Mouse (Mus musculus): ENCODE data around the gene Nell1. TPM values are rescaled to one million over a fixed set of nuclear protein-coding genes. Genes with fewer than 3 reads are reported as not detected.

Nell1 gene
- polyA plus RNA-seq, 1 experiment from 2014 or later = 0.14 TPM

GRCm38 (mm10) chr7:50467742-50468141 lies 493.1 kb downstream of the Nell1 start:
- Histone ChIP-seq H3K4me1 (replicated peaks) (no peaks in the 10 kb centered on the region), H3K4me3 (replicated peaks) (no peak overlapping the region), H3K27ac (replicated peaks) (no peak overlapping the region), H3K36me3 (replicated peaks) (no peaks in the 10 kb centered on the region), H3K9ac (no peak overlapping the region), H3K27me3 (no peaks in the 10 kb centered on the region), H3K9me3 (replicated peaks) (no peaks in the 10 kb centered on the region), H3K4me2 (no peak overlapping the region)
- ATAC-seq (ENCODE audit: insufficient read depth) = no peak
- 70% methylated on average over 6 of the region's 6 CpGs for WGBS (ENCODE audit: insufficient replicate concordance)

GRCm38 (mm10) chr7:50470555-50470954 lies 495.9 kb downstream of the Nell1 start:
- H3K9ac ChIP-seq = no peak overlapping the region
- no peak overlapping the region for H3K4me2 ChIP-seq
- no peak for ATAC-seq (ENCODE audit: insufficient read depth)
- H3K4me3 ChIP-seq (replicated peaks) = no peak overlapping the region
- H3K27me3 ChIP-seq = no peaks in the 10 kb centered on the region
- no peak overlapping the region for H3K27ac ChIP-seq (replicated peaks)
- H3K36me3 ChIP-seq (replicated peaks) = no peaks in the 10 kb centered on the region
- H3K4me1 ChIP-seq (replicated peaks) = no peaks in the 10 kb centered on the region
- no peaks in the 10 kb centered on the region for H3K9me3 ChIP-seq (replicated peaks)
- WGBS (ENCODE audit: insufficient replicate concordance) = 60% methylated on average over 3 of the region's 3 CpGs

- Histone ChIP-seq H3K4me2 (no peak overlapping the region), H3K27me3 (no peaks in the 10 kb centered on the region), H3K4me1 (replicated peaks) (no peaks in the 10 kb centered on the region), H3K27ac (replicated peaks) (no peak overlapping the region), H3K4me3 (replicated peaks) (no peak overlapping the region), H3K9ac (no peak overlapping the region), H3K36me3 (replicated peaks) (no peaks in the 10 kb centered on the region), H3K9me3 (replicated peaks) (no peaks in the 10 kb centered on the region)
- WGBS (ENCODE audit: insufficient replicate concordance) = 56% methylated on average over 4 of the region's 4 CpGs
- no peak for ATAC-seq (ENCODE audit: insufficient read depth)
Observed at GRCm38 (mm10) chr7:50482011-50482410, 507.3 kb downstream of the Nell1 start.

GRCm38 (mm10) chr7:50485304-50485703 lies 510.6 kb downstream of the Nell1 start:
- Histone ChIP-seq H3K9me3 (replicated peaks) (no peaks in the 10 kb centered on the region), H3K27me3 (no peaks in the 10 kb centered on the region), H3K4me2 (no peak overlapping the region), H3K4me3 (replicated peaks) (no peak overlapping the region), H3K9ac (no peak overlapping the region), H3K4me1 (replicated peaks) (no peaks in the 10 kb centered on the region), H3K36me3 (replicated peaks) (no peaks in the 10 kb centered on the region), H3K27ac (replicated peaks) (no peak overlapping the region)
- WGBS (ENCODE audit: insufficient replicate concordance) = 12% methylated on average over 1 of the region's 1 CpGs
- no peak for ATAC-seq (ENCODE audit: insufficient read depth)

GRCm38 (mm10) chr7:50486884-50487420 lies 512.3 kb downstream of the Nell1 start:
- no peak overlapping the region for H3K4me3 ChIP-seq (replicated peaks)
- ATAC-seq (ENCODE audit: insufficient read depth) = no peak
- 59% methylated on average over 4 of the region's 4 CpGs for WGBS (ENCODE audit: insufficient replicate concordance)
- H3K9ac ChIP-seq = no peak overlapping the region
- no peaks in the 10 kb centered on the region for H3K9me3 ChIP-seq (replicated peaks)
- H3K27me3 ChIP-seq = no peaks in the 10 kb centered on the region
- H3K4me2 ChIP-seq = no peak overlapping the region
- no peaks in the 10 kb centered on the region for H3K36me3 ChIP-seq (replicated peaks)
- H3K4me1 ChIP-seq (replicated peaks) = no peaks in the 10 kb centered on the region
- H3K27ac ChIP-seq (replicated peaks) = no peak overlapping the region

GRCm38 (mm10) chr7:50501562-50501961 lies 526.9 kb downstream of the Nell1 start:
- H3K27ac ChIP-seq (replicated peaks) = no peak overlapping the region
- WGBS (ENCODE audit: insufficient replicate concordance) = 51% methylated on average over 4 of the region's 4 CpGs

GRCm38 (mm10) chr7:50507047-50507446 lies 532.4 kb downstream of the Nell1 start:
- Histone ChIP-seq H3K9ac (no peak overlapping the region), H3K9me3 (replicated peaks) (no peaks in the 10 kb centered on the region), H3K36me3 (replicated peaks) (no peaks in the 10 kb centered on the region), H3K4me2 (no peak overlapping the region), H3K27ac (replicated peaks) (no peak overlapping the region), H3K27me3 (no peaks in the 10 kb centered on the region), H3K4me3 (replicated peaks) (no peak overlapping the region), H3K4me1 (replicated peaks) (no peaks in the 10 kb centered on the region)
- ATAC-seq (ENCODE audit: insufficient read depth) = no peak

More at GRCm38 (mm10) chr7:50501562-50501961, 526.9 kb downstream of the Nell1 start:
- Histone ChIP-seq H3K9me3 (replicated peaks) (no peaks in the 10 kb centered on the region; the same call in 1 of the 2 replicates), H3K4me3 (replicated peaks) (no peak overlapping the region), H3K9ac (no peak overlapping the region), H3K4me2 (no peak overlapping the region), H3K4me1 (replicated peaks) (no peaks in the 10 kb centered on the region), H3K27me3 (no peaks in the 10 kb centered on the region), H3K36me3 (replicated peaks) (no peaks in the 10 kb centered on the region)
- ATAC-seq (ENCODE audit: insufficient read depth) = no peak

GRCm38 (mm10) chr7:50514830-50515229 lies 540.2 kb downstream of the Nell1 start:
- ATAC-seq (ENCODE audit: insufficient read depth) = no peak
- no peak overlapping the region for H3K9ac ChIP-seq
- H3K27ac ChIP-seq (replicated peaks) = no peak overlapping the region
- WGBS (ENCODE audit: insufficient replicate concordance) = 68% methylated on average over 3 of the region's 3 CpGs
- no peaks in the 10 kb centered on the region for H3K9me3 ChIP-seq (replicated peaks)
- no peak overlapping the region for H3K4me3 ChIP-seq (replicated peaks)
- H3K36me3 ChIP-seq (replicated peaks) = no peaks in the 10 kb centered on the region
- no peaks in the 10 kb centered on the region for H3K4me1 ChIP-seq (replicated peaks)
- no peak overlapping the region for H3K4me2 ChIP-seq
- no peaks in the 10 kb centered on the region for H3K27me3 ChIP-seq

GRCm38 (mm10) chr7:50516681-50517080 lies 542.0 kb downstream of the Nell1 start:
- Histone ChIP-seq H3K36me3 (replicated peaks) (no peaks in the 10 kb centered on the region), H3K4me2 (no peak overlapping the region), H3K9ac (no peak overlapping the region), H3K4me1 (replicated peaks) (no peaks in the 10 kb centered on the region), H3K27me3 (no peaks in the 10 kb centered on the region), H3K9me3 (replicated peaks) (no peaks in the 10 kb centered on the region), H3K27ac (replicated peaks) (no peak overlapping the region), H3K4me3 (replicated peaks) (no peak overlapping the region)
- 54% methylated on average over 3 of the region's 3 CpGs for WGBS (ENCODE audit: insufficient replicate concordance)
- no peak for ATAC-seq (ENCODE audit: insufficient read depth)

GRCm38 (mm10) chr7:50543373-50543772 lies 568.7 kb downstream of the Nell1 start:
- Histone ChIP-seq H3K27me3 (no peaks in the 10 kb centered on the region), H3K4me2 (no peak overlapping the region), H3K36me3 (replicated peaks) (no peaks in the 10 kb centered on the region), H3K4me3 (replicated peaks) (no peak overlapping the region), H3K9ac (no peak overlapping the region), H3K27ac (replicated peaks) (no peak overlapping the region), H3K4me1 (replicated peaks) (no peaks in the 10 kb centered on the region), H3K9me3 (replicated peaks) (no peaks in the 10 kb centered on the region)
- 35% methylated on average over 5 of the region's 5 CpGs for WGBS (ENCODE audit: insufficient replicate concordance)
- no peak for ATAC-seq (ENCODE audit: insufficient read depth)

GRCm38 (mm10) chr7:50549572-50549971 lies 574.9 kb downstream of the Nell1 start:
- 45% methylated on average over 3 of the region's 3 CpGs for WGBS (ENCODE audit: insufficient replicate concordance)
- no peaks in the 10 kb centered on the region for H3K36me3 ChIP-seq (replicated peaks)
- no peaks in the 10 kb centered on the region for H3K4me1 ChIP-seq (replicated peaks)
- H3K9me3 ChIP-seq (replicated peaks) = no peaks in the 10 kb centered on the region
- H3K27me3 ChIP-seq = no peaks in the 10 kb centered on the region
- H3K9ac ChIP-seq = no peak overlapping the region
- no peak overlapping the region for H3K4me3 ChIP-seq (replicated peaks)
- H3K27ac ChIP-seq (replicated peaks) = no peak overlapping the region
- H3K4me2 ChIP-seq = no peak overlapping the region
- ATAC-seq (ENCODE audit: insufficient read depth) = no peak

- Histone ChIP-seq H3K36me3 (replicated peaks) (no peaks in the 10 kb centered on the region), H3K27ac (replicated peaks) (no peak overlapping the region), H3K4me1 (replicated peaks) (no peaks in the 10 kb centered on the region), H3K4me2 (no peak overlapping the region), H3K27me3 (no peaks in the 10 kb centered on the region), H3K9me3 (replicated peaks) (no peaks in the 10 kb centered on the region), H3K9ac (no peak overlapping the region), H3K4me3 (replicated peaks) (no peak overlapping the region)
- no peak for ATAC-seq (ENCODE audit: insufficient read depth)
- WGBS (ENCODE audit: insufficient replicate concordance) = 63% methylated on average over 4 of the region's 4 CpGs
Observed at GRCm38 (mm10) chr7:50551426-50551825, 576.8 kb downstream of the Nell1 start.

All from liver, embryonic 15.5 days (tissue).